Mouse (Mus musculus) liver, postnatal 0 days (tissue): Measurements from ENCODE around the gene Gucy1b1. TPM values are rescaled to one million over a fixed set of nuclear protein-coding genes. Genes with fewer than 3 reads are reported as not detected.
A peak's percentile ranks its signal among the peaks of the same experiment; 100 is the strongest.

Source experiments
- ATAC-seq: fragments of 200-750 bp; cut with Nextera tagmentation; 2 replicates; pipeline ENCODE4 v1.8.0; 2017; ENCODE audit warnings: mild to moderate bottlenecking, moderate library complexity
- DNase-seq: peaks from one replicate; pipeline ENCODE4 v3.0.0-alpha.2; 2016
- H3K27ac ChIP-seq: fragments of 300-500 bp; sonication (generic); 2 replicates; pipeline ENCODE4 v1.5.1; 2014; ENCODE audit warnings: antibody characterized with exemption, moderate library complexity, mild to moderate bottlenecking, low read depth
- H3K27me3 ChIP-seq: fragments of 300-500 bp; sonication (generic); 2 replicates; pipeline ENCODE4 v1.6.1; 2014; ENCODE audit warnings: low read length, control low read depth, mixed read lengths; ENCODE audit not compliant: insufficient read depth
- H3K36me3 ChIP-seq: fragments of 300-500 bp; sonication (generic); replicated peaks from 2 replicates; pipeline ENCODE4 v1.6.1; 2014; ENCODE audit warnings: mild to moderate bottlenecking, control low read depth, low read length, moderate library complexity, mixed read lengths; ENCODE audit not compliant: insufficient read depth
- H3K4me1 ChIP-seq: fragments of 300-500 bp; sonication (generic); 2 replicates; pipeline ENCODE4 v1.6.1; 2014; ENCODE audit warnings: antibody characterized with exemption, mild to moderate bottlenecking, control low read depth; ENCODE audit not compliant: insufficient read depth
- H3K4me2 ChIP-seq: fragments of 300-500 bp; sonication (generic); 2 replicates; pipeline ENCODE4 v1.6.1; 2014; ENCODE audit warnings: low read depth, mild to moderate bottlenecking, low read length, moderate library complexity, mixed read lengths
- H3K4me3 ChIP-seq: fragments of 300-500 bp; sonication (generic); 2 replicates; pipeline ENCODE4 v1.5.1; 2014; ENCODE audit warnings: low read depth, low read length
- H3K9ac ChIP-seq: fragments of 300-500 bp; sonication (generic); replicated peaks from 2 replicates; pipeline ENCODE4 v1.6.1; 2014; ENCODE audit warnings: mild to moderate bottlenecking, moderate library complexity
- H3K9me3 ChIP-seq: fragments of 300-500 bp; sonication (generic); 2 replicates; pipeline ENCODE4 v1.6.1; 2016; ENCODE audit warnings: mild to moderate bottlenecking, control low read depth, low read length, mixed read lengths
- CTCF ChIP-seq: sonication (generic); IDR thresholded peaks from 2 replicates; pipeline ENCODE4 v1.5.1; 2016; ENCODE audit warnings: antibody characterized with exemption, low read depth
- EP300 ChIP-seq: IDR thresholded peaks from 2 replicates; pipeline ENCODE4 v1.6.1; 2016; ENCODE audit warnings: antibody characterized with exemption, low read depth, mild to moderate bottlenecking
- WGBS: fragments of 180-500 bp; shearing (Covaris S2); extraction: QIAGEN DNeasy Blood & Tissue Kit; methylation state at CpG from one replicate; pipeline ENCODE4 v1.1.7; 2014; ENCODE audit not compliant: insufficient replicate concordance; 5-methylcytosine and 5-hydroxymethylcytosine counted together
- polyA plus RNA-seq: library from polyadenylated mRNA; unstranded; fragments of >200 nt; fragmentation: Nextera tagmentation; extraction: Ambion mirVana; gene quantifications from 2 replicates; pipeline ENCODE4 v1.2.1, GENCODE M21; 2015

The Gucy1b1 gene
- 6.9 and 7.7 TPM in 2 replicates for polyA plus RNA-seq

- H3K36me3 ChIP-seq, result no peaks in the 10 kb centered on the region
- TF ChIP-seq CTCF (no peak), EP300 (no peak)
- peaks cover 17% of the 10 kb centered on the region for H3K27me3 ChIP-seq
- H3K9me3 ChIP-seq, result no peaks in the 10 kb centered on the region
- ATAC-seq (peak; percentile 70), DNase-seq (peak; percentile 34)
- WGBS, result 3% methylated on average over 25 of the region's 25 CpGs
- H3K27ac ChIP-seq, result 0 out of 2 replicates have a peak within 1 kb of the TSS, but pooled peaks have one; percentile 2
- H3K4me1 ChIP-seq, result no peaks in the 10 kb centered on the region
- H3K4me3 ChIP-seq, result peak within 1 kb of the TSS; percentile 36
- H3K4me2 ChIP-seq, result peak within 1 kb of the TSS; percentile 61
- peak within 1 kb of the TSS; percentile 26; the same call in 1 of the 2 replicates for H3K9ac ChIP-seq
Measured at GRCm38 (mm10) chr3:82074201-82074851, at the start of gene Gucy1b1. TSS of gene Gucy1b1 (minus strand) at chr3:82074689.

- no peak overlapping the region for H3K9ac ChIP-seq
- H3K27ac ChIP-seq, result no peak overlapping the region
- no peaks in the 10 kb centered on the region for H3K9me3 ChIP-seq
- DNase-seq, result no peak
- H3K4me3 ChIP-seq, result no peak overlapping the region
- no peaks in the 10 kb centered on the region for H3K27me3 ChIP-seq
- WGBS, result 66% methylated on average over 1 of the region's 1 CpGs
- H3K4me1 ChIP-seq, result no peaks in the 10 kb centered on the region
- no peak for TF ChIP-seq EP300
- no peak for TF ChIP-seq CTCF
- no peak for ATAC-seq
- no peaks in the 10 kb centered on the region for H3K36me3 ChIP-seq
- H3K4me2 ChIP-seq, result no peak overlapping the region
Measured at GRCm38 (mm10) chr3:82118916-82119315, 44.4 kb upstream of the Gucy1b1 start.

- no peaks in the 10 kb centered on the region for H3K36me3 ChIP-seq
- H3K27ac ChIP-seq, result no peak overlapping the region
- peaks cover 5% of the 10 kb centered on the region; the same call in 1 of the 2 replicates for H3K4me1 ChIP-seq
- H3K4me2 ChIP-seq, result no peak overlapping the region
- no peaks in the 10 kb centered on the region for H3K9me3 ChIP-seq
- H3K27me3 ChIP-seq, result no peaks in the 10 kb centered on the region
- no peak overlapping the region for H3K9ac ChIP-seq
- no peak for ATAC-seq
- no peak for DNase-seq
- 53% methylated on average over 2 of the region's 2 CpGs for WGBS
- no peak overlapping the region for H3K4me3 ChIP-seq
- no peak for TF ChIP-seq CTCF
- TF ChIP-seq EP300, result no peak
Measured at GRCm38 (mm10) chr3:82112439-82112838, 38.0 kb upstream of the Gucy1b1 start.

- no peak overlapping the region for H3K4me2 ChIP-seq
- H3K36me3 ChIP-seq, result no peaks in the 10 kb centered on the region
- WGBS, result 56% methylated on average over 3 of the region's 3 CpGs
- H3K4me3 ChIP-seq, result no peak overlapping the region
- TF ChIP-seq EP300, result no peak
- no peak for TF ChIP-seq CTCF
- H3K4me1 ChIP-seq, result peaks cover 5% of the 10 kb centered on the region; the same call in 1 of the 2 replicates
- no peak overlapping the region for H3K27ac ChIP-seq
- ATAC-seq (no peak), DNase-seq (no peak)
- H3K9ac ChIP-seq, result no peak overlapping the region
- H3K9me3 ChIP-seq, result no peaks in the 10 kb centered on the region
- H3K27me3 ChIP-seq, result no peaks in the 10 kb centered on the region
Measured at GRCm38 (mm10) chr3:82111986-82112385, 37.5 kb upstream of the Gucy1b1 start.

GRCm38 (mm10) chr3:82108951-82109350, 34.5 kb upstream of the Gucy1b1 start:
- H3K36me3 ChIP-seq, result no peaks in the 10 kb centered on the region

GRCm38 (mm10) chr3:82104229-82104628, 29.7 kb upstream of the Gucy1b1 start:
- Histone ChIP-seq H3K9me3 (no peaks in the 10 kb centered on the region), H3K4me3 (no peak overlapping the region), H3K27me3 (no peaks in the 10 kb centered on the region), H3K4me1 (no peaks in the 10 kb centered on the region), H3K4me2 (no peak overlapping the region), H3K27ac (no peak overlapping the region), H3K36me3 (no peaks in the 10 kb centered on the region), H3K9ac (no peak overlapping the region)
- no peak for TF ChIP-seq CTCF
- TF ChIP-seq EP300, result no peak
- DNase-seq, result no peak
- no peak for ATAC-seq
- 67% methylated on average over 6 of the region's 6 CpGs for WGBS

More at GRCm38 (mm10) chr3:82108951-82109350, 34.5 kb upstream of the Gucy1b1 start:
- Histone ChIP-seq H3K9ac (no peak overlapping the region), H3K9me3 (no peaks in the 10 kb centered on the region), H3K27ac (no peak overlapping the region), H3K4me1 (peaks cover 5% of the 10 kb centered on the region; the same call in 1 of the 2 replicates), H3K27me3 (no peaks in the 10 kb centered on the region), H3K4me2 (no peak overlapping the region), H3K4me3 (no peak overlapping the region)
- 85% methylated on average over 15 of the region's 15 CpGs for WGBS
- no peak for ATAC-seq
- TF ChIP-seq CTCF (no peak), EP300 (no peak)
- DNase-seq, result no peak
